9 mouse cellular contexts compared by ENCODE assay signal in the genomic region with DNA sequence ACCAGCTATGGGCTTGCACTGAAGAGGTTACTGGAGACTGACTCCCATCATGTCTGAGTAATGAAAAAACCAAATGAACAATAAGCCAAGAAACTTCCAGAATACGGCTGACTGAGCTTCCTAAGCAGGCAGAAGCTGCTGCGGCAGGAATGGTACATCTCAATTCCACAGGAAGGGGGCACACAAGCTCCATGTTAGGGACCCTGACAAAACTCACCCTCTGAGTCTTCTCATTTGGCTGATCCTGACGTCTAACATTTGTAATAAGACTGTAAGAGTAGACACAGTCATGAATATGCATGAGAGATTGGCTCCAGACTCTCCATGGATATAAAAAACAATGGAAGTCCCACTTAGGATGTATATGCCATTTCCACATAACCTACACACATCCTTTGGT. TPM values are rescaled to one million over a fixed set of nuclear protein-coding genes. Genes with fewer than 3 reads are reported as not detected.
DNase-seq lines count a peak whose midpoint lies in the region; ATAC-seq and TF ChIP-seq lines count a peak whose summit lies in the region.
"Had no signal": no experiment of that assay in that cellular context is flagged by ENCODE, and none has a peak within 500 bp of the region (broad histone marks: within the 10 kb centered on the region; RNA-seq: fewer than 3 reads in every experiment).

No protein-coding gene starts in this region.

- WGBS in heart, postnatal 0 days = 23% methylated on average over 3 of the region's 3 CpGs
- WGBS in heart, embryonic 11.5 days (ENCODE audit: insufficient replicate concordance) = 21% methylated on average over 3 of the region's 3 CpGs
- WGBS in intestine, embryonic 15.5 days = 22% methylated on average over 3 of the region's 3 CpGs
- WGBS in lung, embryonic 16.5 days = 20% methylated on average over 3 of the region's 3 CpGs

- H3K27me3 ChIP-seq in heart, postnatal 0 days (ENCODE audit: control insufficient read depth, insufficient read depth, low read length) = no peaks in the 10 kb centered on the region
- H3K27me3 ChIP-seq in heart, embryonic 11.5 days (ENCODE audit: control insufficient read depth, insufficient read depth, low read length) = no peaks in the 10 kb centered on the region
- H3K27me3 ChIP-seq in intestine, embryonic 15.5 days (replicated peaks) = no peaks in the 10 kb centered on the region
- H3K27me3 ChIP-seq in lung, embryonic 16.5 days (ENCODE audit: control insufficient read depth, insufficient read depth, low read depth, low read length) = no peaks in the 10 kb centered on the region

- no peak for TF ChIP-seq EP300 in heart, postnatal 0 days (IDR thresholded peaks at IDR 0.05; ENCODE audit: low read depth)

- no peak overlapping the region for H3K4me2 ChIP-seq in heart, postnatal 0 days (ENCODE audit: low read depth, low read length)
- no peak overlapping the region for H3K4me2 ChIP-seq in heart, embryonic 11.5 days
- H3K4me2 ChIP-seq in intestine, embryonic 15.5 days (replicated peaks) = no peak overlapping the region
- H3K4me2 ChIP-seq in lung, embryonic 16.5 days (ENCODE audit: low read depth, low read length) = no peak overlapping the region

- H3K4me3 ChIP-seq in heart, postnatal 0 days (ENCODE audit: low read depth, low read length) = no peak overlapping the region
- H3K4me3 ChIP-seq in heart, embryonic 11.5 days (ENCODE audit: low read depth, low read length) = no peak overlapping the region
- no peak overlapping the region for H3K4me3 ChIP-seq in embryonic fibroblast, embryonic 13.5 days (ENCODE audit: insufficient read depth, low read length)
- H3K4me3 ChIP-seq in intestine, embryonic 15.5 days (replicated peaks) = no peak overlapping the region
- no peak overlapping the region for H3K4me3 ChIP-seq in lung, embryonic 16.5 days (ENCODE audit: low read length)

- H3K36me3 ChIP-seq in heart, postnatal 0 days (replicated peaks; ENCODE audit: control insufficient read depth, insufficient read depth, low read length) = no peaks in the 10 kb centered on the region
- H3K36me3 ChIP-seq in heart, embryonic 11.5 days (ENCODE audit: control insufficient read depth, insufficient read depth, low read length) = no peaks in the 10 kb centered on the region
- no peaks in the 10 kb centered on the region for H3K36me3 ChIP-seq in intestine, embryonic 15.5 days
- no peaks in the 10 kb centered on the region for H3K36me3 ChIP-seq in lung, embryonic 16.5 days (ENCODE audit: control insufficient read depth, insufficient read depth, low read length)

- no peak overlapping the region for H3K27ac ChIP-seq in heart, postnatal 0 days (ENCODE audit: low read depth)
- no peak overlapping the region for H3K27ac ChIP-seq in heart, embryonic 11.5 days (ENCODE audit: low read depth, low read length)
- no peak overlapping the region for H3K27ac ChIP-seq in embryonic fibroblast, embryonic 13.5 days (ENCODE audit: insufficient read depth, low read length)
- no peak overlapping the region for H3K27ac ChIP-seq in intestine, embryonic 15.5 days
- no peak overlapping the region for H3K27ac ChIP-seq in lung, embryonic 16.5 days (ENCODE audit: low read length)
- H3K27ac ChIP-seq: macrophage had no signal

- no peak overlapping the region for H3K9ac ChIP-seq in heart, postnatal 0 days (replicated peaks; ENCODE audit: low read depth, low read length)
- no peak overlapping the region for H3K9ac ChIP-seq in heart, embryonic 11.5 days (ENCODE audit: low read depth, low read length)
- H3K9ac ChIP-seq in intestine, embryonic 15.5 days = no peak overlapping the region
- H3K9ac ChIP-seq in lung, embryonic 16.5 days (ENCODE audit: low read length) = no peak overlapping the region

- ATAC-seq in heart, postnatal 0 days (ENCODE audit: insufficient read depth, low read depth) = peak; percentile 33; the same call in 1 of the 2 replicates
- ATAC-seq in heart, embryonic 11.5 days (replicated peaks; ENCODE audit: insufficient number of reproducible peaks, low FRiP score, low TSS enrichment) = no peak
- ATAC-seq in intestine, embryonic 15.5 days = 0 out of 2 replicates have a peak, but pooled peaks have one; percentile 44
- ATAC-seq in lung, embryonic 16.5 days (ENCODE audit: low read depth) = peak; percentile 59

- no peak for TF ChIP-seq POLR2A in embryonic fibroblast, embryonic 13.5 days (IDR thresholded peaks at IDR 0.05; ENCODE audit: low read depth, low read length)

- H3K4me1 ChIP-seq in heart, postnatal 0 days (ENCODE audit: control insufficient read depth, insufficient read depth) = 0 out of 2 replicates have a peak, but pooled peaks cover 8% of the 10 kb centered on the region
- 0 out of 2 replicates have a peak, but pooled peaks cover 3% of the 10 kb centered on the region for H3K4me1 ChIP-seq in heart, embryonic 11.5 days (ENCODE audit: control insufficient read depth, insufficient read depth, low read length)
- H3K4me1 ChIP-seq in embryonic fibroblast, embryonic 13.5 days (ENCODE audit: control insufficient read depth, insufficient read depth, low read length) = 0 out of 2 replicates have a peak, but pooled peaks cover 2% of the 10 kb centered on the region
- H3K4me1 ChIP-seq in intestine, embryonic 15.5 days (replicated peaks) = peaks cover 4% of the 10 kb centered on the region; the same call in 1 of the 2 replicates
- no peaks in the 10 kb centered on the region; the same call in none of the 2 replicates for H3K4me1 ChIP-seq in lung, embryonic 16.5 days (replicated peaks; ENCODE audit: control insufficient read depth, insufficient read depth, low read length)

- peak; percentile 57 for TF ChIP-seq CTCF in heart, postnatal 0 days (IDR thresholded peaks at IDR 0.05; ENCODE audit: low read depth)
- peak; percentile 39; the same call in 1 of the 2 replicates for TF ChIP-seq CTCF in embryonic fibroblast, embryonic 13.5 days (IDR thresholded peaks at IDR 0.05; ENCODE audit: borderline replicate concordance, insufficient read depth, low read length)

- no peaks in the 10 kb centered on the region for H3K9me3 ChIP-seq in heart, postnatal 0 days (replicated peaks; ENCODE audit: control insufficient read depth, low read length)
- H3K9me3 ChIP-seq in heart, embryonic 11.5 days (replicated peaks; ENCODE audit: control insufficient read depth, low read length) = no peaks in the 10 kb centered on the region
- H3K9me3 ChIP-seq in intestine, embryonic 15.5 days = no peaks in the 10 kb centered on the region
- H3K9me3 ChIP-seq in lung, embryonic 16.5 days (ENCODE audit: control insufficient read depth, low read length) = no peaks in the 10 kb centered on the region

- DNase-seq in heart, postnatal 0 days (ENCODE audit: low spot score) = peak; percentile 28
- peak; percentile 81 for DNase-seq in MN1 (ENCODE audit: low spot score)
- peak; percentile 84 for DNase-seq in retina, postnatal 1 day
- DNase-seq in urinary bladder, postnatal 36 days (ENCODE audit: low spot score in 2 of 2) = no peak

RNA-seq across cellular contexts. Expression of a gene that starts 6.7 kb away (rescaled TPM):
- 13.7 and 16.6 TPM in 2 replicates for total RNA-seq in heart, postnatal 0 days (2014; rRNA removed; ENCODE audit: low replicate concordance)
- 7.6 and 7.7 TPM in 2 replicates for polyA plus RNA-seq in heart, postnatal 0 days (2015; fragmentation: Nextera tagmentation; extraction: Ambion mirVana)
- 6.2 and 10.1 TPM in 2 replicates for polyA plus RNA-seq in heart, embryonic 11.5 days (2014; fragmentation: Nextera tagmentation; extraction: Ambion mirVana)
- 7.1 and 8.1 TPM in 2 replicates for polyA plus RNA-seq in embryonic fibroblast, embryonic 13.5 days (2011; ENCODE audit: insufficient read length, low read depth, missing spikeins)
- polyA plus RNA-seq in intestine, embryonic 15.5 days (2015; fragmentation: Nextera tagmentation; extraction: Ambion mirVana) = 10.2 and 12.1 TPM in 2 replicates
- 13.2 and 14.7 TPM in 2 replicates for polyA plus RNA-seq in lung, embryonic 16.5 days (2015; fragmentation: Nextera tagmentation; extraction: Ambion mirVana)

RNA-seq across cellular contexts. Expression of a gene that starts 33.1 kb away (rescaled TPM):
- total RNA-seq in heart, postnatal 0 days (2014; rRNA removed; ENCODE audit: low replicate concordance) = 236 and 375 TPM in 2 replicates
- 771 and 839 TPM in 2 replicates for polyA plus RNA-seq in heart, postnatal 0 days (2015; fragmentation: Nextera tagmentation; extraction: Ambion mirVana)
- 797 and 913 TPM in 2 replicates for polyA plus RNA-seq in heart, embryonic 11.5 days (2014; fragmentation: Nextera tagmentation; extraction: Ambion mirVana)
- polyA plus RNA-seq in embryonic fibroblast, embryonic 13.5 days (2011; ENCODE audit: insufficient read length, low read depth, missing spikeins) = 594 and 640 TPM in 2 replicates
- polyA plus RNA-seq in intestine, embryonic 15.5 days (2015; fragmentation: Nextera tagmentation; extraction: Ambion mirVana) = 2,249 and 2,526 TPM in 2 replicates
- 1,745 and 1,859 TPM in 2 replicates for polyA plus RNA-seq in lung, embryonic 16.5 days (2015; fragmentation: Nextera tagmentation; extraction: Ambion mirVana)

RNA-seq across cellular contexts. Expression of a gene that starts 56.2 kb away (rescaled TPM):
- 52.4 and 163 TPM in 2 replicates for total RNA-seq in heart, postnatal 0 days (2014; rRNA removed; ENCODE audit: low replicate concordance)
- 192 and 202 TPM in 2 replicates for polyA plus RNA-seq in heart, postnatal 0 days (2015; fragmentation: Nextera tagmentation; extraction: Ambion mirVana)
- polyA plus RNA-seq in heart, embryonic 11.5 days (2014; fragmentation: Nextera tagmentation; extraction: Ambion mirVana) = 243 and 280 TPM in 2 replicates
- polyA plus RNA-seq in embryonic fibroblast, embryonic 13.5 days (2011; ENCODE audit: insufficient read length, low read depth, missing spikeins) = 275 and 290 TPM in 2 replicates
- 228 and 235 TPM in 2 replicates for polyA plus RNA-seq in intestine, embryonic 15.5 days (2015; fragmentation: Nextera tagmentation; extraction: Ambion mirVana)
- 259 and 266 TPM in 2 replicates for polyA plus RNA-seq in lung, embryonic 16.5 days (2015; fragmentation: Nextera tagmentation; extraction: Ambion mirVana)

Comparison
In these comparisons a context has a peak if more than half of its experiments do, and no peak if none do; other contexts are left out.
1. DNase-seq: peak in heart, postnatal 0 days (single experiment), MN1 (single experiment) and retina, postnatal 1 day (single experiment); none in urinary bladder, postnatal 36 days (0 of 2).